Mouse (Mus musculus): ENCODE results near the gene Amph. TPM values are rescaled to one million over a fixed set of nuclear protein-coding genes. Genes with fewer than 3 reads are reported as not detected.
"Not testable (repeated sequence)": the region's sequence is repeated elsewhere in the genome, so short reads cannot be mapped to it uniquely, and the experiment has no call there.

Amph gene
- polyA plus RNA-seq, 1 experiment from 2014 or later: 44.8 TPM

DNA sequence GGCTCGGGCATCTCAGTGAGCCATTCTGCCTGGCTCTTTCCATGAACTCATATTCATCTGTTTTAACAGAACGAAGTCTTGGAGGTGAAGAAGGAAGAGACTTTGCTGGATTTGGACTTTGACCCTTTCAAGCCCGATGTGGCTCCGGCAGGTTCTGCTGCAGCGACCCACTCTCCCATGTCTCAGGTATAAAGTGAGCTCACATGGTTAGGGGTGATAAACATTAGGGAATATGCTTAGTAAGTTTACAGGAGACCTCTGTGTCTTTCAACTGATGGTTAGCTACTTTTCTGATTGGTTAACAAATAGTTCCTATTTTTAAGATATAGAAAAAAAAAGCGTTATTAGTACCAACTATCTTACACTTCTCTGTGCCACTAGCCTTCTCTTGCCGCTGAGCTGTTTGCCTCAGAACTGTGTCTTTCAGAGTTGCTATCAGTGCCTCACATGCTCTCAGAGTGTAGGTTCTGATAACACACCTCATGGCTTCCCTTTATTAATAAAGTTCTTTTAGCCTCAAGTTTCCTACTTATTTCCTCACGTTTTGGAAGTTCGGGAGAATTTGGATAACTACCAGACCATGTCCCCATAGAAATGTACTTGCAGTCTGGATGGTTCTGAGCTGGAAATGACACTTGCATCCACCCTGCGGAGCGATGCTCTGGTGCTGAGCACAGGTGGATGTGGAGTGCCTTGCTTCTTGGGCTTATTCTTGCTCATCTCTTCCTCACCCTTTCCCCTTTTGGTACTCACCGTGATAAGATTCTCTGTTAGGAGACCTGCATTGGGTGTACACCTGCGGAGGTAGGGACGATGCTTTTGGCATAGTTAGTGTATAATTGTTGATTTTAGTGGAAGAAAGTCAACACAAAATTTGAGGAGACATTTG, 165.3 kb downstream of the Amph start:
- WGBS: 93% methylated on average over 14 of the region's 14 CpGs
- H3K27ac ChIP-seq (replicated peaks): no peak overlapping the region
- no peak for ATAC-seq (ENCODE audit: low read depth)
- no peaks in the 10 kb centered on the region for H3K9me3 ChIP-seq
- no peaks in the 10 kb centered on the region for H3K4me1 ChIP-seq (replicated peaks)
- H3K9ac ChIP-seq: no peak overlapping the region
- H3K27me3 ChIP-seq: no peaks in the 10 kb centered on the region
- H3K36me3 ChIP-seq: no peaks in the 10 kb centered on the region; the same call in 1 of the 2 replicates
- H3K4me2 ChIP-seq: no peak overlapping the region
- H3K4me3 ChIP-seq: no peak overlapping the region

DNA sequence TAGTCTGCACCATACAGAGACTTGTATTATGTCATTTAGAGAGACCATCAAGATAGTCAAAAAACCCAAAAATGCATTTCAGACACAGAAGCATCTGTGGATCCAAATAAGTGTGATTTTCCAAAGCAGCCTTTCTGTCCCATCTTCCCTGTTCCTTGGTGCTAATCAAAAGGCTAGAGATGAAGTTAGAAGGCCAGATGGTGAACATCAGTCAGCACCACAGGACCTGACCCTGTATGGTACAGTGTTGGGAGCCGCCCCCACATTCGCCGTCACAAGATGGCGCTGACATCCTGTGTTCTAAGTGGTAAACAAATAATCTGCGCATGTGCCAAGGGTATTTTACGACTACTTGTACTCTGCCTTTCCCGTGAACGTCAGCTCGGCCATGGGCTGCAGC, 166.8 kb downstream of the Amph start:
- not testable (repeated sequence) for H3K4me3 ChIP-seq; ATAC-seq (ENCODE audit: low read depth); H3K4me2 ChIP-seq; H3K4me1 ChIP-seq (replicated peaks); H3K27me3 ChIP-seq; H3K9ac ChIP-seq; H3K36me3 ChIP-seq; H3K9me3 ChIP-seq; H3K27ac ChIP-seq (replicated peaks)
- WGBS: 94% methylated on average over 7 of the region's 9 CpGs

DNA sequence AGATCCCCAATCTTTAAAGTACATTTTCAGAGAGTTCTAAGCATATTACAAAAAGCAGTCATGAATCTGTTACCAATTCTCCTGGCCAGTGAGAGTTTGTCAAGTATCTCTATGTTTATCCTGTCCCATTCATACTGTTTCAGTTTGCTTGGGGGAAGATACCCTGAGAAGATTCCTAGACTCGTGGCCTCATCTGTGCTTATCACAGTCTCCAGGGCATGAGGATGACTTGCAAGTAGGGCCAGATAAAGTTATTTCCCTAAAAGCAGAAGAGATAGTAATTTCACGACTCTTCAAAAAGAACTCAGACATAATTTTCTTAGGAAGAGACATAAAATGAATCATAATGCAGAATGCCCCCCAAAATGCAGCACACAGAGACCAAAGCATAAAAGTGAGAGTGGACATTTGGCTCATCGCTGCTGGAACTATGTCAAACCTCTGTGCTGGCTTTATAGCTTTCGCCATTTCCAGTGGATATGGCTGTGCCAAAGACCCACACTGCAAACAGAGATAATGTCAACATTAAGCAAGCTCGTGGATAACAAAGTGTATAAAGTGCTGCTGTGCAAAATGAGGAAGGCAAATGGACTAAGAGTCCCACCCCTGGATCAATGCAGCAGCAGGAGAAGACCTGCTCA, 179.0 kb downstream of the Amph start:
- Histone ChIP-seq H3K36me3 (peaks cover 14% of the 10 kb centered on the region), H3K4me3 (no peak overlapping the region), H3K4me2 (no peak overlapping the region), H3K27ac (replicated peaks) (no peak overlapping the region), H3K9me3 (no peaks in the 10 kb centered on the region), H3K27me3 (no peaks in the 10 kb centered on the region), H3K4me1 (replicated peaks) (no peaks in the 10 kb centered on the region), H3K9ac (no peak overlapping the region)
- 84% methylated on average over 5 of the region's 5 CpGs for WGBS
- ATAC-seq (ENCODE audit: low read depth): no peak

DNA sequence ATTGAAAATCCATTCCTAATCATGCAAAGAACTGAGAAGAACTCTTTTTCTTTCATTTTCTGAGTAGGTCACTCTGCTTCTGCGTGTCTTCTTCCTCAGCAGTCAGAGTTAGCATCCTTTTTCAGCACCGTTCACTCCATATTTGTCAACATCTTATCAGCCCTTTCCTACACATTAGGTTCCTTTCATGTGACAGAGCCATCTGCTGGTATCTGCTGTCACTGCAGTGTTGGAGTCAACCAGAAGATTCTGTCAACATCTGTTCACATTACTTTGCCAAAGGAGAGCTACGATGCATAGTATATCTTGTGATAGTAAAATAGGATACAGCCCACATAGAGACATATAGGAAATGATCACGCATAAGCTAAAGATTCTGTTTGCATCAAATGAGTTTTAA, 185.8 kb downstream of the Amph start:
- ATAC-seq (ENCODE audit: low read depth): 0 out of 2 replicates have a peak, but pooled peaks have one; percentile 36
- H3K4me3 ChIP-seq: no peak overlapping the region
- H3K9me3 ChIP-seq: no peaks in the 10 kb centered on the region
- WGBS: 45% methylated on average over 4 of the region's 4 CpGs
- no peak overlapping the region for H3K27ac ChIP-seq (replicated peaks)
- H3K27me3 ChIP-seq: no peaks in the 10 kb centered on the region
- peaks cover under 1% of the 10 kb centered on the region; the same call in 1 of the 2 replicates for H3K36me3 ChIP-seq
- no peak overlapping the region for H3K9ac ChIP-seq
- no peak overlapping the region for H3K4me2 ChIP-seq
- 0 out of 2 replicates have a peak, but pooled peaks cover 8% of the 10 kb centered on the region for H3K4me1 ChIP-seq (replicated peaks)

DNA sequence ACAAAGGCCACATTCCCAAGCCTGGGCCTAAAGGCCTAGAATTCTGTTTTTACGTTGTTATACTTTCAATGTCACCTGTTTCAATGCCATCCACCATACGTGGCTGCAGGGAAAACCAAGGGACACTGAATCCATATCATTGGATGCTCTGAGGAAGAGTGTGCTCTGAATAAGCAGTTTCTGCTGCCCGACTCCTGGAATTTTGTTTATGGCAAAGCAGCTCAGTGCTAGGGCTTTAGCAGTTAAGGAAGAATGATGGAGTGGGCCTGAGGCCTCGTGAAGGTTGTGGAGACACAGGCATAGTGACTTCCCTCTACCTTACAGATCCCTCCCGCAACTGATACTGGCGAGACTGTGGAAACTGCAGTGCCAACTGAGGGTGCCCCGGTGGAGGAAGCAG, 189.2 kb downstream of the Amph start:
- 81% methylated on average over 7 of the region's 7 CpGs for WGBS

DNA sequence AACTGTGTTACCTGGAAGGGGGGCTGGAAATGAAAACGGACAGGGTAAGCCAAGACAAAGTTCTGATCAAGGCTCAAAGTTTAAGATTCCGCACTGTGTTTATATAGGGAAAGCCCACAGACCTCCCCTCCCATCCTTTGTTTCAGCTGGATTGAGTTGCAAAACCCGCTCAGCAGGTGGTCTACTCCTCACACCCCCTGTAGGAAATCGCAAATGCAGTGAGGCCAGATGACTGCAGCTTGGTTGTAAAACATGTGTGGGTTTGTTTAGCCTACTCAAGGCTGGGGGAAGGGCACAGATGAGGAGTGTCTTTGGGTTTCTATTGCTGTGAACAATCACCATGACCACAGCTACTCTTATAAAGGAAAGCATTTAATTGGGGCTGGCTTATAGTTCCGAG, 189.9 kb downstream of the Amph start:
- WGBS: 34% methylated on average over 5 of the region's 5 CpGs
- no peaks in the 10 kb centered on the region for H3K27me3 ChIP-seq
- 0 out of 2 replicates have a peak, but pooled peaks have one; percentile 53 for ATAC-seq (ENCODE audit: low read depth)
- H3K9ac ChIP-seq: no peak overlapping the region
- 0 out of 2 replicates have a peak, but pooled peaks cover 8% of the 10 kb centered on the region for H3K4me1 ChIP-seq (replicated peaks)
- peaks cover 8% of the 10 kb centered on the region; the same call in 1 of the 2 replicates for H3K36me3 ChIP-seq
- H3K4me2 ChIP-seq: no peak overlapping the region
- no peaks in the 10 kb centered on the region for H3K9me3 ChIP-seq
- no peak overlapping the region for H3K4me3 ChIP-seq
- no peak overlapping the region for H3K27ac ChIP-seq (replicated peaks)

More for the DNA sequence above, 189.2 kb downstream of the Amph start:
- ATAC-seq (ENCODE audit: low read depth): no peak
- Histone ChIP-seq H3K36me3 (peaks cover 8% of the 10 kb centered on the region; the same call in 1 of the 2 replicates), H3K9me3 (no peaks in the 10 kb centered on the region), H3K4me3 (no peak overlapping the region), H3K4me2 (no peak overlapping the region), H3K27me3 (no peaks in the 10 kb centered on the region), H3K27ac (replicated peaks) (no peak overlapping the region), H3K4me1 (replicated peaks) (0 out of 2 replicates have a peak, but pooled peaks cover 8% of the 10 kb centered on the region), H3K9ac (no peak overlapping the region)

DNA sequence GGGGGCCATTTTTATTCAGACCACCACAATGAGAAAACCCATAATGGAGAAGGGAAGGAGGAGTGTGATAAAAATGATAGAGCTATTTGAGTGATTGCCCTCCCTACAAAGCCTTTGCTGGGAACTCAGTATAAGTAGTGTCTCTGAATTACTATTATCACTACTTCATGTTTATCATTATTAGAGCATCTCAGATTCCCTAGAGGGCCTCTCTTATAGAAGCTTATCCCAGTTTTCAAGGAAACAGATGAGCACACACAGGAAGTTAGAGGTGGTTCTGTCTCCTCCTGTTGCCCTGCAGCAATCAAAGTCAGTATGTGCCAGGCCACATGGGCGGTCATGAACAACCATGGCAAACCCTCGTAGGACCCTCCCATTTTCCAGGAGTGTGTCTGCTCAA, 190.5 kb downstream of the Amph start:
- H3K9ac ChIP-seq: no peak overlapping the region
- no peak overlapping the region for H3K4me3 ChIP-seq
- no peak for ATAC-seq (ENCODE audit: low read depth)
- H3K4me1 ChIP-seq (replicated peaks): 0 out of 2 replicates have a peak, but pooled peaks cover 8% of the 10 kb centered on the region
- H3K27me3 ChIP-seq: no peaks in the 10 kb centered on the region
- no peaks in the 10 kb centered on the region for H3K9me3 ChIP-seq
- 94% methylated on average over 2 of the region's 2 CpGs for WGBS
- peaks cover 8% of the 10 kb centered on the region; the same call in 1 of the 2 replicates for H3K36me3 ChIP-seq
- H3K27ac ChIP-seq (replicated peaks): no peak overlapping the region
- no peak overlapping the region for H3K4me2 ChIP-seq

DNA sequence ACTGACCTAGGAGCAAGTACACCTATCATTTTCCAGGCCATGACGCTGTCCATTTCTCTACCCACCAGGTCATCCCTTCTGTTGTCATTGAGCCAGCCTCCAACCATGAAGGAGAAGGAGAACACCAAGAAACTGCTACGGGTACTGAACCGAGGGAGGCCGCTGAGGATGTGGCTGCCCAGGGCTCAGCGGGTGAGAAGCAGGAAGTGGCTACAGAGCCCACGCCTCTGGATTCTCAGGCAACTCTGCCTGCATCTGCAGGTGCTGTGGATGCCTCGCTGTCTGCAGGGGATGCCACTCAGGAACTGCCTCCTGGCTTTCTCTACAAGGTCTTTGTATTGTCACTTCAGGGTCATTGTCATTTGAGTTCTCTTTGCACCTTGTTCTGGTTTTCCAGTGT, 191.1 kb downstream of the Amph start:
- no peak overlapping the region for H3K9ac ChIP-seq
- H3K9me3 ChIP-seq: no peaks in the 10 kb centered on the region
- H3K27ac ChIP-seq (replicated peaks): no peak overlapping the region
- no peak overlapping the region for H3K4me2 ChIP-seq
- no peaks in the 10 kb centered on the region for H3K27me3 ChIP-seq
- no peak for ATAC-seq (ENCODE audit: low read depth)
- WGBS: 93% methylated on average over 7 of the region's 7 CpGs
- peaks cover 8% of the 10 kb centered on the region; the same call in 1 of the 2 replicates for H3K36me3 ChIP-seq
- H3K4me1 ChIP-seq (replicated peaks): 0 out of 2 replicates have a peak, but pooled peaks cover 8% of the 10 kb centered on the region
- no peak overlapping the region for H3K4me3 ChIP-seq

DNA sequence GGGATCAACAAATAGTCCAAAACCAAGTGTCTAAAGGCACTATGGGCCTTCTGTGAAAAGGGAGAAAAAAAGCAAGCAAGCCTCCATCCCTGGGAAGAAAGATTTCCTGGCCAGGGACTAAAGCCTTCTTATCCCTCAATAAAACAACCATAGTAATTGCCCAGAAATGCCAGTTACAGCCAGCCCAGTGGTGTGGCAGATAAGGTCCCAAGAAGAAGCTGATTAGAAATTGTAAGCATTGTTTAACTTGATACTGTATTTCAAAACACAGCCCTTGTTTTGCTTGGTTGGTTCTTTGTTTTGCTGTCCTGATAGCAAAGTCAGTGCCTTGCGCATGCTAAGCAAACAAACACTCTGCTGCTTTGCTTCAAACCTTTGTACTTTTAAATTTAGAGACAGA, 191.8 kb downstream of the Amph start:
- no peak for ATAC-seq (ENCODE audit: low read depth)
- no peak overlapping the region for H3K9ac ChIP-seq
- H3K27ac ChIP-seq (replicated peaks): no peak overlapping the region
- 81% methylated on average over 1 of the region's 1 CpGs for WGBS
- no peaks in the 10 kb centered on the region for H3K27me3 ChIP-seq
- no peak overlapping the region for H3K4me3 ChIP-seq
- no peak overlapping the region for H3K4me2 ChIP-seq
- no peaks in the 10 kb centered on the region for H3K9me3 ChIP-seq
- 0 out of 2 replicates have a peak, but pooled peaks cover 8% of the 10 kb centered on the region for H3K4me1 ChIP-seq (replicated peaks)
- H3K36me3 ChIP-seq: peaks cover 8% of the 10 kb centered on the region; the same call in 1 of the 2 replicates

DNA sequence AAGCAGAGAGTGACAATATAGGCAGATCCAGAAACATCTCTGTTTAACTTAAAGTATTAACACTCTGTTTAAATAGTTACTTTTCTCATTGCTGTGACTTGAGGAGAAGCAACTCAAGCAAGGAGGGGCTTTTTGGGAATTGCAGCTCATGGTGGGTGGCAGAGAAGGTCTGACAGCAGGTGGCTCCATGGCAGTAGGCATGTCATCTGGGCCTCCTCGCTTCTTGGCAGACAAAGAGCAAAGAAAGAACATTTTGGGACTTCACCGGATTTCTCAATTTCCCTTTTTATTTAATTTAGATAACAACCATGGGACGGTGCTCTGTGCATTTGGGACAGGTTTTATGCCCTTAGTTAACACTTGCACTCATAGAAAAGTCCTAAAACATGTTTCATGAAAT, 195.8 kb downstream of the Amph start:
- no peak overlapping the region for H3K9ac ChIP-seq
- no peak overlapping the region for H3K4me2 ChIP-seq
- ATAC-seq (ENCODE audit: low read depth): no peak
- no peaks in the 10 kb centered on the region for H3K9me3 ChIP-seq
- WGBS: 74% methylated on average over 3 of the region's 3 CpGs
- peaks cover 18% of the 10 kb centered on the region for H3K36me3 ChIP-seq
- H3K27ac ChIP-seq (replicated peaks): no peak overlapping the region
- no peaks in the 10 kb centered on the region for H3K4me1 ChIP-seq (replicated peaks)
- H3K4me3 ChIP-seq: no peak overlapping the region
- no peaks in the 10 kb centered on the region for H3K27me3 ChIP-seq

DNA sequence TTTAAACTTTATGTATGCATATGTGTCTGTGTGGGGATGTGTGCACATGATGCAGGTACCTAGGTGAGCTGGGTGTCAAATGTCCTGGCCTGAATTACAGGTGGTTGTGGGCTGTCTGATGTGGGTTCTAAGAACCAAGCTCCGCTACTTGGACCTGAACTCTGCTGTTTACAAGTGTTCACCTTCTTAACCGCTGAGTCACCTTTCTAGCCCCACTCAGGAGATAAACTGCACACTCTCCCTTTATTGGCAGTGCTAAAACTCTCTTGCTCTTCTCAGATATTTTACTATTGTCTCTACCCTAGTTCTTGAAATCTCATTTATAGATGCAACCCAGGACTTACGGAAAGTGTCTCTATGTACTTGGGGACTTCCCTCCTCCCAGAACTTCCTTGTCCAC, 199.5 kb downstream of the Amph start:
- H3K4me1 ChIP-seq (replicated peaks): peaks cover 7% of the 10 kb centered on the region; the same call in 1 of the 2 replicates
- H3K9me3 ChIP-seq: no peaks in the 10 kb centered on the region
- H3K27ac ChIP-seq (replicated peaks): no peak overlapping the region
- peaks cover 17% of the 10 kb centered on the region for H3K36me3 ChIP-seq
- H3K9ac ChIP-seq: no peak overlapping the region
- H3K4me3 ChIP-seq: no peak overlapping the region
- 95% methylated on average over 3 of the region's 3 CpGs for WGBS
- no peaks in the 10 kb centered on the region for H3K27me3 ChIP-seq
- no peak overlapping the region for H3K4me2 ChIP-seq
- ATAC-seq (ENCODE audit: low read depth): no peak

DNA sequence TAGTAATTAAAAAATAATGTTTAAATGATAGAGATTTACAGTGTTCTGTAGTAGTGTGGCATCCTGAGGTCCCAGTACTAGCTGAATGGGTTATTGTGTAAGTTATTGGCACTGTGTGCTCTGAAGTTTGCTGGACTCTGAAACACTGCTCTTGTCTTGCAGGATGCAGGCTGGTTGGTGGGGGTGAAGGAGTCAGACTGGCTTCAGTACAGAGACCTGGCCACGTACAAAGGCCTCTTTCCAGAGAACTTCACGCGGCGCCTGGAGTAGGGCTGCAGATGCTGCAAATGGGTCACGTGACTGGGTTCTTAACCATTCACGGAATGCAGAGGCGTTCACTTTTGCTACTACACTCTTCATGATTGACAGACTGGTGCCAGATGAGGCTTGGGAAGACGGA, 201.6 kb downstream of the Amph start:
- H3K27ac ChIP-seq (replicated peaks): no peak overlapping the region
- H3K4me3 ChIP-seq: no peak overlapping the region
- peak; percentile 32; the same call in 1 of the 2 replicates for ATAC-seq (ENCODE audit: low read depth)
- H3K36me3 ChIP-seq: peaks cover 17% of the 10 kb centered on the region
- H3K9ac ChIP-seq: no peak overlapping the region
- H3K4me2 ChIP-seq: no peak overlapping the region
- peaks cover 7% of the 10 kb centered on the region; the same call in 1 of the 2 replicates for H3K4me1 ChIP-seq (replicated peaks)
- no peaks in the 10 kb centered on the region for H3K27me3 ChIP-seq
- 88% methylated on average over 8 of the region's 8 CpGs for WGBS
- no peaks in the 10 kb centered on the region for H3K9me3 ChIP-seq

Data from neural tube, embryonic 13.5 days (tissue).